Mouse (Mus musculus) brown adipose tissue, adult 24 weeks (tissue): ENCODE results near the gene Smim15. TPM values are rescaled to one million over a fixed set of nuclear protein-coding genes. Genes with fewer than 3 reads are reported as not detected.

Source experiments
- H3K27ac ChIP-seq: fragments of 200-500 bp; replicated peaks from 2 replicates; pipeline ENCODE4 v1.5.1; 2012; ENCODE audit warnings: low read depth, mild to moderate bottlenecking, low read length
- H3K4me1 ChIP-seq: fragments of 200-500 bp; 2 replicates; pipeline ENCODE4 v1.6.1; 2012; ENCODE audit warnings: low read length, mixed read lengths; ENCODE audit not compliant: control insufficient read depth, insufficient read depth, insufficient read length
- H3K4me3 ChIP-seq: fragments of 200-500 bp; 2 replicates; pipeline ENCODE4 v1.5.1; 2012; ENCODE audit warnings: low read depth, mild to moderate bottlenecking, low read length, moderate library complexity; ENCODE audit not compliant: insufficient read depth
- polyA plus RNA-seq: library from polyadenylated mRNA; stranded (reverse); fragments of >200 nt; gene quantifications from 2 replicates; pipeline ENCODE4 v1.2.4, GENCODE M21; 2012; ENCODE audit not compliant: missing spikeins, insufficient read depth, insufficient read length

Gene Smim15
- polyA plus RNA-seq, 1 experiment: 52.1 TPM

DNA sequence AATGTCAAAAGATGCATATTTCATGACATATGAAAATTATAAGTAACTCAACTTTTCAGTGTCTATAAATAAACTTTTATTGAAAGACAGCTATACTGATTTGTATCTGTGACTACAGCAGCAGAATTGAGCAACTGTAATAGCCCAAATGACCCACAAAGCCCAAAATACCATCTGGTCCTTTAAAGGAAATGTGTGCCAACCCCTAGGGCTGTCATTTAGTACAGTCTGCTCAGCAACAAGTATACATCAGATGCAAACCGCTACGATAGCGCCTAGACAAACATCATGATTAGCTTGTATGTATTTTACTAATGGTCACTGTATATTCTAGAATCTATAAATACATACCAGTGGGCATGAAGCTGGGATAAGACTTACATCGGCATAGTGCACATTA is 39.8 kb downstream of the Smim15 start:
- no peak overlapping the region for H3K27ac ChIP-seq
- no peaks in the 10 kb centered on the region for H3K4me1 ChIP-seq
- no peak overlapping the region for H3K4me3 ChIP-seq

DNA sequence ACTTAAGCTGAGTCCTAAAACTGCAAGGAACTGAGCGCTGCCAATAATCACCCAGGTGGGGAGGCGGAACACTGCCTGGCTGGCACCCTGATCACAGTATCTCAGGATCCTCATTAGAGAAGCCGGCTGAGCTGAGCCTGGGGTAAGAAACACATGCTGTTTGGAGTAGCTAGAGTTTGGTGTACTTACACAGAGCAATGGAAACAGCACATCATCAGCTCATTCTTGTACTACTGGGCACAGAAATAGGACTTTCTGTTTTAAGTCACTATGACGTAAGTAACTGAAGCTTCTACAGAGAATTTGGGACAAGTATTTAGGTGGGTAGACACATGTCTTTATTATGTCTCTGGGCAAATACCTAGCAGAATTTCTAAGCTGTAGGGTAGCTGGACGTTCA is 41.8 kb downstream of the Smim15 start:
- no peak overlapping the region for H3K27ac ChIP-seq
- H3K4me1 ChIP-seq: no peaks in the 10 kb centered on the region
- no peak overlapping the region for H3K4me3 ChIP-seq

DNA sequence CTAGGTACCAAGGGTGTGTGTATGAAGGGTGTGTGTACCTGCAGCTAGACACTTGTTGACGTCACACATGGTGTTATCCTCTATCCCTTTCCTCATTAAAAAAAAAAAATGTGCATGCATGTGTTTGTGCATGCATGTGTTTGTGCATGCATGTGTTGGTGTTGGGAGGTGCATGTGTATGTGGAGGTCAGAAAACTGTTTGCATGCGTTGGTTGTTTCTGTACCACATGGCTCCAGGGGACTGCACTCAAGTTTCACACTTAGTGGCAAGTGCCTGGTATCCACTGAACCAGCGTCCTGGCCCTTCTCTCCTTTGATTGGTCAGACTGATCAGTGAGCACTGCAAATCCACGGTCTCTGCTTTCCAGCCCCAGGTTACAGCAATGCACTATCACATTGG is 42.5 kb downstream of the Smim15 start:
- Histone ChIP-seq H3K4me3 (no peak overlapping the region), H3K4me1 (no peaks in the 10 kb centered on the region)

DNA sequence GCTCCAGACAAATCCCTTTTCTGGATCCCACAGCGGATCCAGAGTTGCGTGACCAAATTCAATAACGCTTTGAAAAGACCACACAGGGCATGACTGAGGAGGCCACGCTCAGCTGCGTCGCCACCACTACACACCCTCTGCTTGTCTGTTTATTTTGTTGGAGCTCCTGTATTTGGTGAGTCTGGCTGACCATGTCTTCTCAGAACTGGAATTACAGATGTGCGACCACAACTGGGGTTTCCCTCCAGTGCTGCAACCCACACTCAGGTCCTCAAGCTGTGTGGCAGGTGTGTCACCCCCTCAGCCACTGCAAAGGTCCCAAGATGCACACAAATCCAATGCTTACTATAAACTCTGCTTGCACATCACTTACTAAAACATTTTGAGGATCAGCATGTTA is 48.0 kb downstream of the Smim15 start:
- Histone ChIP-seq H3K4me1 (peaks cover 4% of the 10 kb centered on the region; the same call in 1 of the 2 replicates), H3K27ac (no peak overlapping the region), H3K4me3 (no peak overlapping the region)

More for the DNA sequence above, 42.5 kb downstream of the Smim15 start:
- H3K27ac ChIP-seq: no peak overlapping the region

DNA sequence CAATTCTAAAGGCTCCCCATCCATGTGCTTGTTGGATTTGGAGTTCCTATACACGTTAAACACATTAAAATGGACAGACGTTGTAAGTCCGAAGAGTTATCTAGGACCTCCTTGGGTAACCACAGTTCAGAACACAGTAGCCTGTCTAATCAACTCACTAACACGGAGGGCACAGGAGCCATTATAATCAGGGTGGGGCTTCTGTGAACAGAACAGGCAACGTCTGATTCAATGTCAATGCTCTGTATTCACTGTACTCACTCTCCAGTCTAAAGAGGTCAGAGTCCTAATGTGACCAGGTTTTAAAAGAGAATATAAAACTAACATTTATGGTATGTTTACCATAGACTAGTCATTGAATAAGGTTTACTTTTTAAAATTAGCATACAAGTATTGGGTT is 50.4 kb downstream of the Smim15 start:
- H3K4me3 ChIP-seq: no peak overlapping the region
- peaks cover 4% of the 10 kb centered on the region; the same call in 1 of the 2 replicates for H3K4me1 ChIP-seq
- H3K27ac ChIP-seq: no peak overlapping the region

DNA sequence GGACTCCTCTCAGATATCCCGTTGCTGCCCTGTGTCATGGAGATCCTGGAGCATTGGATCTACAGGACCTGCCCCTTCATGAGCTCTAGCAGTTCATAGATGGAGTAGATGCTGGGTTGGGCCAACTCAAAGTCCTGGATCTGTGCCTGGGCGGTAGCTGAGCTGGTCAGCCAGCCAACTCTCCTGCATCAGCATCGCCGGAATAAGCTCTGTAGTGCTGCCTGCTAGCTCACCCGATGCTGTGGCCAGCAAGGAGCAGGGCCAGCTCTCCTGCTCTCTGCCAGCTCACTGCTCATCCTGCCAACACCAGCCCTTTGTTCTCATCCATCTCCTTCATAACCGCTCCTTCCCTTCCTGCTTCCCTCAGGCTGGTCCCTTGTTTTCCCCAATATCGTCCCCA is 51.4 kb downstream of the Smim15 start:
- no peak overlapping the region for H3K4me3 ChIP-seq
- peaks cover 4% of the 10 kb centered on the region; the same call in 1 of the 2 replicates for H3K4me1 ChIP-seq
- H3K27ac ChIP-seq: no peak overlapping the region

DNA sequence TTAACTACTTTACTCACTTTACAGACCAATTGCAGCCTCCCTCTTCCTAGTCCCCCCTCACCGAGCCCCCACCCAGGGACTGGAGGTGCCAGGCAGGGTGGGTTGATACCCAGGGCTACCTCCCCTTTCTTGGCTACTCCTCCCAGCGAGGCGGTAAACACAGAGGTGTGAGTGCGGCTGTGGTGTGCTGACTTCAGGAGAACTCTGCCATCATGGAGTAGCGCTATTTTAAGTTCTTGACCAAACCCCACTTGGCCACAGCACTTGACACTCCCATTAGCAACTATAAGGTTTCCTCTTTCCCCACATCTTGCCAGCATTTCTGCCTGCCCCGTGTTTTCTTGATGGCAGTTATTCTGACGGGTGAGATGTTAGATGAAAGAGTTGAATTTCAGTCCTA is 52.2 kb downstream of the Smim15 start:
- Histone ChIP-seq H3K27ac (no peak overlapping the region), H3K4me3 (no peak overlapping the region), H3K4me1 (peaks cover 4% of the 10 kb centered on the region; the same call in 1 of the 2 replicates)

Other genes starting within 250 kb of the Smim15 start
- gene Ndufaf2, start 114.2 kb downstream of the Smim15 start, polyA plus RNA-seq: 85.4 and 116 TPM in 2 replicates
- 2.1 and 5.3 TPM in 2 replicates for gene Ercc8, start 114.3 kb downstream of the Smim15 start, polyA plus RNA-seq
- not detected in 2 replicates for gene Elovl7, start 170.0 kb downstream of the Smim15 start, polyA plus RNA-seq